Mouse (Mus musculus): ENCODE data around the gene Guca2b. TPM values are rescaled to one million over a fixed set of nuclear protein-coding genes. Genes with fewer than 3 reads are reported as not detected.

The Guca2b gene
- 1 to 10 TPM in 1 of 2 experiments, not detected in 1; 2.5 TPM for total RNA-seq (2023)

GRCm38 (mm10) chr4:119658731-119659130 lies at the start of gene Guca2b:
TSS of gene Guca2b (minus strand) at chr4:119658954.

GRCm38 (mm10) chr4:119637176-119637845 lies 21.4 kb downstream of the Guca2b start, which contains the start of gene Guca2a:
TSS of gene Guca2a (plus strand) at chr4:119637704.

Other genes with a start within 250 kb of the Guca2b start
- gene Ccdc30, start 243.4 kb downstream of the Guca2b start, total RNA-seq (2023) = under 1 TPM in 1 of 2 experiments, not detected in 1; 0.30 TPM
- gene Ppcs, start 236.5 kb downstream of the Guca2b start, total RNA-seq (2023) = 10 to 100 TPM; 12.9 to 16.5 TPM
- gene Zmynd12, start 236.1 kb downstream of the Guca2b start, total RNA-seq (2023) = not detected
- gene Rimkla, start 166.3 kb downstream of the Guca2b start, total RNA-seq (2023) = not detected
- gene Foxj3, start 122.0 kb downstream of the Guca2b start, total RNA-seq (2023) = 10 to 100 TPM; 69.2 to 74.4 TPM
- gene Frg2f1, start 119.4 kb downstream of the Guca2b start, total RNA-seq (2023) = 10 to 100 TPM in 1 of 2 experiments, 1 to 10 TPM in 1; 7.1 to 10.2 TPM
- gene Guca2a, start 21.2 kb downstream of the Guca2b start, total RNA-seq (2023) = 1 to 10 TPM; 2.0 to 3.9 TPM
- 10 to 100 TPM in 1 of 2 experiments, 1 to 10 TPM in 1; 8.5 to 12.7 TPM for gene Hivep3, start 74.8 kb upstream of the Guca2b start, total RNA-seq (2023)

Measured in B cell, adult 67 days (primary cell).